Mouse (Mus musculus): Measurements from ENCODE around the gene Kpna1. TPM values are rescaled to one million over a fixed set of nuclear protein-coding genes. Genes with fewer than 3 reads are reported as not detected.
"Not testable (repeated sequence)": the region's sequence is repeated elsewhere in the genome, so short reads cannot be mapped to it uniquely, and the experiment has no call there.

The Kpna1 gene
- total and polyA plus RNA-seq, 2 experiments from 2014 or later: 37.3 to 46.3 TPM

DNA sequence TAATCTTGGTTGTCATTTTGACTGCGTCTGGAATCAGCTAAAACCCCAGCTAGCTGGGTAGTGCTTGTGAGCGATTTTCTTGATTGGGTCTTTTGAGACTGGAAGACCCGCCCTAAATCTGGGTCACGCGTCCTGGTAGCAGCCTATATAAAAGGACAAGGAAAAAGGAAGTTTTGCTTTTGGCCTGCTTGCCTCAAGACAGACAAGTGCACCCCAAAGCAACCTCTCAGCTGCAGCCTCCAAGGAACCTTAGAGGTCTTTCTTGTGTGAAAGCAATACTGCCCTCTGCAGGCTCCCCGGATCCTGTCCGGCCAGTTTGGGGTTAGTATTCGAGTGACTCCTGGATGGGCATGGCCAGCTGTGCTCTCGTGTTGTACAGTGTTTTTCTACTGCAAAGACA, 38.9 kb upstream of the Kpna1 start:
- DNase-seq (ENCODE audit: low spot score) (peak; percentile 91), ATAC-seq (ENCODE audit: insufficient read depth, low read depth) (peak; percentile 62)
- WGBS: 8% methylated on average over 9 of the region's 9 CpGs
- Histone ChIP-seq H3K27ac (ENCODE audit: low read depth) (peak overlapping the region; percentile 86), H3K9ac (replicated peaks; ENCODE audit: low read depth, low read length) (peak overlapping the region; percentile 89; the same call in 1 of the 2 replicates), H3K4me3 (ENCODE audit: low read depth, low read length) (peak overlapping the region; percentile 80), H3K27me3 (ENCODE audit: control insufficient read depth, insufficient read depth, low read length) (no peaks in the 10 kb centered on the region), H3K4me2 (ENCODE audit: low read depth, low read length) (peak overlapping the region; percentile 65), H3K4me1 (ENCODE audit: control insufficient read depth, insufficient read depth) (0 out of 2 replicates have a peak, but pooled peaks cover 7% of the 10 kb centered on the region), H3K36me3 (replicated peaks; ENCODE audit: control insufficient read depth, insufficient read depth, low read length) (peaks cover 36% of the 10 kb centered on the region), H3K9me3 (replicated peaks; ENCODE audit: control insufficient read depth, low read length) (no peaks in the 10 kb centered on the region)
- TF ChIP-seq EP300 (IDR thresholded peaks at IDR 0.05; ENCODE audit: low read depth) (no peak), CTCF (IDR thresholded peaks at IDR 0.05; ENCODE audit: low read depth) (peak; percentile 62)

DNA sequence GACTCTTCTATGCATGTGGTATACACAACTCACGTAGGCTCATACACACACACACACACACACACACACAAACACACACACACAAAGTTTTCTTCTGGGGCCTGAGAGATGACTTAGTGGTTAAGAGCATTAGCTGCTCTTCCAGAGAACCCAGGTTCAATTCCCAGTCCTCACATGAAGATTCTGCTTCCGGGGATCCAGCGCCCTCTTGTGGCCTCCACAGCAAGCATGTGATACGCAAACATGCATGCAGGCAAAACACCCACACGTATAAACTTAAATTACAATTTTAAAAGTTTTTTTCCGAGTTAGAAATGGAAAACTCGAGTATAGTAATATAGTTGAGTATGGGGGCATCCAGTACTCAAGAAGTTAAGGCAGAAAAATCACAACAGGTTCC, 37.2 kb upstream of the Kpna1 start:
- ATAC-seq (ENCODE audit: insufficient read depth, low read depth) (no peak), DNase-seq (ENCODE audit: low spot score) (no peak)
- no peak overlapping the region for H3K4me2 ChIP-seq (ENCODE audit: low read depth, low read length)
- H3K4me3 ChIP-seq (ENCODE audit: low read depth, low read length): no peak overlapping the region
- no peak overlapping the region for H3K9ac ChIP-seq (replicated peaks; ENCODE audit: low read depth, low read length)
- H3K27ac ChIP-seq (ENCODE audit: low read depth): no peak overlapping the region
- 0 out of 2 replicates have a peak, but pooled peaks cover 7% of the 10 kb centered on the region for H3K4me1 ChIP-seq (ENCODE audit: control insufficient read depth, insufficient read depth)
- no peaks in the 10 kb centered on the region for H3K27me3 ChIP-seq (ENCODE audit: control insufficient read depth, insufficient read depth, low read length)
- H3K9me3 ChIP-seq (replicated peaks; ENCODE audit: control insufficient read depth, low read length): no peaks in the 10 kb centered on the region
- WGBS: 82% methylated on average over 7 of the region's 7 CpGs
- H3K36me3 ChIP-seq (replicated peaks; ENCODE audit: control insufficient read depth, insufficient read depth, low read length): peaks cover 32% of the 10 kb centered on the region
- TF ChIP-seq EP300 (IDR thresholded peaks at IDR 0.05; ENCODE audit: low read depth): no peak
- peak; percentile 40 for TF ChIP-seq CTCF (IDR thresholded peaks at IDR 0.05; ENCODE audit: low read depth)

DNA sequence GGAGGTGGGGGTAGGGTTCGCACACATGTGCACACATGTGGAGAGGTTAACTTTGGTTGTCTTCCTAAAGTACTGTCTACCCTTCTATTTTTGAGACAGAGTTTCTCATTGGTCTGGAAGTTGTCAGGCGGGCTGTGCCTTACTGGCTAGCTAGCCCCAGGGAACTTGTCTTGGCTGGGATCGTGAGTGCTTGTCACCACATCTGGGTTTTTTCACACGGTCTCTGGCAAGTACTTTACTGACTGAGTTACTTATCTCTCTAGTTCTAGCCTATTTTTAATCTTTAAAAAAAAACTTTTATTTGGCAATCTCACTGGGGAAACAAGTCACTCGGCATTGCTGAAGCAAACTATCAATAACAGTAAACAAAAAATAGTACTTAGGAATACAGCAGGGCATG, 29.3 kb upstream of the Kpna1 start:
- ATAC-seq (ENCODE audit: insufficient read depth, low read depth): peak; percentile 93
- Histone ChIP-seq H3K9me3 (replicated peaks; ENCODE audit: control insufficient read depth, low read length) (no peaks in the 10 kb centered on the region), H3K9ac (replicated peaks; ENCODE audit: low read depth, low read length) (no peak overlapping the region), H3K4me2 (ENCODE audit: low read depth, low read length) (peak overlapping the region; percentile 21; the same call in 1 of the 2 replicates), H3K4me3 (ENCODE audit: low read depth, low read length) (no peak overlapping the region), H3K4me1 (ENCODE audit: control insufficient read depth, insufficient read depth) (peaks cover 9% of the 10 kb centered on the region; the same call in 1 of the 2 replicates), H3K27me3 (ENCODE audit: control insufficient read depth, insufficient read depth, low read length) (no peaks in the 10 kb centered on the region), H3K36me3 (replicated peaks; ENCODE audit: control insufficient read depth, insufficient read depth, low read length) (peaks cover 32% of the 10 kb centered on the region), H3K27ac (ENCODE audit: low read depth) (peak overlapping the region; percentile 79)
- peak; percentile 71 for DNase-seq (ENCODE audit: low spot score)
- 24% methylated on average over 5 of the region's 5 CpGs for WGBS
- TF ChIP-seq CTCF (IDR thresholded peaks at IDR 0.05; ENCODE audit: low read depth) (no peak), EP300 (IDR thresholded peaks at IDR 0.05; ENCODE audit: low read depth) (no peak)

DNA sequence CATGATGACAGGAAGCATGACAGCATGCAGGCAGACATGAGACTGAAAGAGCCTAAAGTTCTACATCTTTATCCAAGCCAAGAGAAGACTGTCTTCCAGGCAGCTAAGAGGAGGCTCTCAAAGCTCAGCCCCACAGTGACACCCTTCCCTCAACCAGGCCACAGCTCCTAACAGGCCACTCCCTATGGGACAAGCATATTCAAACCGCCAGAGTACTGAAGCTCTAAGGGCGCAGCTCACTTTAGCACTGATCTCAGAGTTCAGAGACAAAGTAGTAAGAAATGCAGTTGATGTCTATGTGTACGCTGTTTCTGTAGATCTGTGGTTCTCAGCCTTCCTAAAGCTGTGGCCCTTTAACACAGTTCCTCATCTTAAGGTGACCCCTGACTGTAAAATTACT, 27.3 kb upstream of the Kpna1 start:
- Histone ChIP-seq H3K36me3 (replicated peaks; ENCODE audit: control insufficient read depth, insufficient read depth, low read length) (peaks cover 40% of the 10 kb centered on the region), H3K4me3 (ENCODE audit: low read depth, low read length) (no peak overlapping the region), H3K4me1 (ENCODE audit: control insufficient read depth, insufficient read depth) (peaks cover 9% of the 10 kb centered on the region; the same call in 1 of the 2 replicates), H3K27me3 (ENCODE audit: control insufficient read depth, insufficient read depth, low read length) (no peaks in the 10 kb centered on the region), H3K27ac (ENCODE audit: low read depth) (no peak overlapping the region), H3K9ac (replicated peaks; ENCODE audit: low read depth, low read length) (no peak overlapping the region), H3K9me3 (replicated peaks; ENCODE audit: control insufficient read depth, low read length) (no peaks in the 10 kb centered on the region), H3K4me2 (ENCODE audit: low read depth, low read length) (no peak overlapping the region)
- TF ChIP-seq CTCF (IDR thresholded peaks at IDR 0.05; ENCODE audit: low read depth) (no peak), EP300 (IDR thresholded peaks at IDR 0.05; ENCODE audit: low read depth) (no peak)
- DNase-seq (ENCODE audit: low spot score) (no peak), ATAC-seq (ENCODE audit: insufficient read depth, low read depth) (no peak)
- 87% methylated on average over 3 of the region's 3 CpGs for WGBS

DNA sequence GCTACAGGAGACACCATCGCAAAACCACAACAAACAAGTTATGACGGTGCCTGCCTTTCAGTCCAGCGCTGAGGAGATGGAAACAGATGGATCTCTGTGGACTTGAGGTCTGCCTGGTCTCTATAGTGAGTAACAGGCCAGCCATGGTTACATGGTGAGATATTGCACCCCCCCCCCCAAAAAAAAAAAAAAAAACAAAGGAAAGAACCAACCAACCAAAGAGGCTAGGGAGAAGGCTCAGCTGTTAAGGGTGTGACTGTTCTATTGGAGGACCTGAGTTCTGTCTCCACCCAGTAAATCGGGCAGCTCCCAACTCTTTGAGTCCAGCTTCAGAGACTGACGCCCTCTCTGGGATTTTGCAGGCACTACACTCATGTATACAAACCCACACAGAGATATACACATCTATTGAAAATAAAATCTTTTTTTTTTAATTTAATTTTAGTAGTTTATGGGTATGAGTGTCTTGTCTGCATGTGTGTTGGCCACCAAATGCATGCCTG, 25.9 kb upstream of the Kpna1 start:
- H3K27ac ChIP-seq (ENCODE audit: low read depth): no peak overlapping the region
- ATAC-seq (ENCODE audit: insufficient read depth, low read depth): no peak
- H3K4me2 ChIP-seq (ENCODE audit: low read depth, low read length): no peak overlapping the region
- TF ChIP-seq EP300 (IDR thresholded peaks at IDR 0.05; ENCODE audit: low read depth) (no peak), CTCF (IDR thresholded peaks at IDR 0.05; ENCODE audit: low read depth) (no peak)
- no peaks in the 10 kb centered on the region for H3K9me3 ChIP-seq (replicated peaks; ENCODE audit: control insufficient read depth, low read length)
- no peaks in the 10 kb centered on the region for H3K27me3 ChIP-seq (ENCODE audit: control insufficient read depth, insufficient read depth, low read length)
- 90% methylated on average over 5 of the region's 5 CpGs for WGBS
- H3K36me3 ChIP-seq (replicated peaks; ENCODE audit: control insufficient read depth, insufficient read depth, low read length): peaks cover 47% of the 10 kb centered on the region
- DNase-seq (ENCODE audit: low spot score): no peak
- H3K4me1 ChIP-seq (ENCODE audit: control insufficient read depth, insufficient read depth): peaks cover 9% of the 10 kb centered on the region; the same call in 1 of the 2 replicates
- H3K4me3 ChIP-seq (ENCODE audit: low read depth, low read length): no peak overlapping the region
- no peak overlapping the region for H3K9ac ChIP-seq (replicated peaks; ENCODE audit: low read depth, low read length)

DNA sequence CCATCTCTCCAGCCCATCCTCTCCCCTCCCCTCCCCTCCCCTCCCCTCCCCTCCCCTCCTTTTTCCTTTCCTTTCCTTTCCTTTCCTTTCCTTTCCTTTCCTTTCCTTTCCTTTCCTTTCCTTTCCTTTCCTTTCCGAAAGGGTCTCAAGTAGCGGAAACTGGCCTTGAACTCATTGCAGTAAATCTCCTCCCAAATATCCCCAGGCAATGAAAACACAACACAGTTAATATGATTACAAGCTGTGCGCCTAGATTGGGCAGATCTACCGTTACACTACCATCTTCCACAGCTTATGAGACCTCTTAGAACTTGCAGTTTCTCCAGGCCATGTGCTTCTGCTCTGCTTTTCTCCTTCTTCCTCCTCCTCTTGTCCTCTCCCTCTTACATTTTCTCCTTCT, 12.6 kb upstream of the Kpna1 start:
- peaks cover 43% of the 10 kb centered on the region for H3K36me3 ChIP-seq (replicated peaks; ENCODE audit: control insufficient read depth, insufficient read depth, low read length)
- H3K4me2 ChIP-seq (ENCODE audit: low read depth, low read length); ATAC-seq (ENCODE audit: insufficient read depth, low read depth); H3K9me3 ChIP-seq (replicated peaks; ENCODE audit: control insufficient read depth, low read length); H3K9ac ChIP-seq (replicated peaks; ENCODE audit: low read depth, low read length); DNase-seq (ENCODE audit: low spot score); H3K27me3 ChIP-seq (ENCODE audit: control insufficient read depth, insufficient read depth, low read length); H3K27ac ChIP-seq (ENCODE audit: low read depth); H3K4me1 ChIP-seq (ENCODE audit: control insufficient read depth, insufficient read depth); H3K4me3 ChIP-seq (ENCODE audit: low read depth, low read length): not testable (repeated sequence)
- 73% methylated on average over 2 of the region's 4 CpGs for WGBS

All from heart, postnatal 0 days (tissue).